Mouse (Mus musculus): ENCODE results near the gene Prkab2. TPM values are rescaled to one million over a fixed set of nuclear protein-coding genes. Genes with fewer than 3 reads are reported as not detected.
A peak's percentile ranks its signal among the peaks of the same experiment; 100 is the strongest.

The Prkab2 gene
- polyA plus RNA-seq, 1 experiment from 2014 or later, result 3.4 TPM

- DNase-seq (ENCODE audit: low spot score), result no peak
These were observed 8.5 kb upstream of the Prkab2 start for GRCm38 (mm10) chr3:97649469-97649868.

GRCm38 (mm10) chr3:97651604-97652003, 6.4 kb upstream of the Prkab2 start:
- no peak for DNase-seq (ENCODE audit: low spot score)

- DNase-seq (ENCODE audit: low spot score), result no peak
These were observed 4.2 kb upstream of the Prkab2 start for GRCm38 (mm10) chr3:97653781-97654180.

- DNase-seq (ENCODE audit: low spot score), result peak; percentile 29
These were observed 3.1 kb upstream of the Prkab2 start for GRCm38 (mm10) chr3:97654901-97655300.

- DNase-seq (ENCODE audit: low spot score), result no peak
These were observed 617 bp downstream of the Prkab2 start for GRCm38 (mm10) chr3:97658426-97659193.

GRCm38 (mm10) chr3:97659746-97660145, 1.8 kb downstream of the Prkab2 start:
- no peak for DNase-seq (ENCODE audit: low spot score)

GRCm38 (mm10) chr3:97661206-97661605, 3.2 kb downstream of the Prkab2 start:
- DNase-seq (ENCODE audit: low spot score), result no peak

GRCm38 (mm10) chr3:97665525-97665924, 7.5 kb downstream of the Prkab2 start:
- DNase-seq (ENCODE audit: low spot score), result no peak

GRCm38 (mm10) chr3:97666154-97666553, 8.2 kb downstream of the Prkab2 start:
- DNase-seq (ENCODE audit: low spot score), result no peak

- DNase-seq (ENCODE audit: low spot score), result no peak
These were observed 9.2 kb downstream of the Prkab2 start for GRCm38 (mm10) chr3:97667093-97667675.

- no peak for DNase-seq (ENCODE audit: low spot score)
These were observed 16.7 kb downstream of the Prkab2 start, which contains the start of gene Gm17651 for GRCm38 (mm10) chr3:97674644-97675110. TSS of gene Gm17651 (minus strand) at chr3:97674694.

GRCm38 (mm10) chr3:97676126-97676525, 18.1 kb downstream of the Prkab2 start:
- no peak for DNase-seq (ENCODE audit: low spot score)

- no peak for DNase-seq (ENCODE audit: low spot score)
These were observed 20.4 kb downstream of the Prkab2 start for GRCm38 (mm10) chr3:97678416-97678815.

GRCm38 (mm10) chr3:97680631-97681320, 22.8 kb downstream of the Prkab2 start:
- DNase-seq (ENCODE audit: low spot score), result peak; percentile 86

GRCm38 (mm10) chr3:97681321-97682158, 23.5 kb downstream of the Prkab2 start:
- peak; percentile 80 for DNase-seq (ENCODE audit: low spot score)

GRCm38 (mm10) chr3:97682159-97682502, 24.1 kb downstream of the Prkab2 start:
- DNase-seq (ENCODE audit: low spot score), result peak; percentile 6

GRCm38 (mm10) chr3:97682576-97682975, 24.6 kb downstream of the Prkab2 start:
- DNase-seq (ENCODE audit: low spot score), result no peak

- no peak for DNase-seq (ENCODE audit: low spot score)
These were observed 25.7 kb downstream of the Prkab2 start for GRCm38 (mm10) chr3:97683560-97684195.

- DNase-seq (ENCODE audit: low spot score), result no peak
These were observed 28.6 kb downstream of the Prkab2 start for GRCm38 (mm10) chr3:97686372-97687117.

GRCm38 (mm10) chr3:97689289-97689688, 31.3 kb downstream of the Prkab2 start:
- no peak for DNase-seq (ENCODE audit: low spot score)
